In the genomic region with DNA sequence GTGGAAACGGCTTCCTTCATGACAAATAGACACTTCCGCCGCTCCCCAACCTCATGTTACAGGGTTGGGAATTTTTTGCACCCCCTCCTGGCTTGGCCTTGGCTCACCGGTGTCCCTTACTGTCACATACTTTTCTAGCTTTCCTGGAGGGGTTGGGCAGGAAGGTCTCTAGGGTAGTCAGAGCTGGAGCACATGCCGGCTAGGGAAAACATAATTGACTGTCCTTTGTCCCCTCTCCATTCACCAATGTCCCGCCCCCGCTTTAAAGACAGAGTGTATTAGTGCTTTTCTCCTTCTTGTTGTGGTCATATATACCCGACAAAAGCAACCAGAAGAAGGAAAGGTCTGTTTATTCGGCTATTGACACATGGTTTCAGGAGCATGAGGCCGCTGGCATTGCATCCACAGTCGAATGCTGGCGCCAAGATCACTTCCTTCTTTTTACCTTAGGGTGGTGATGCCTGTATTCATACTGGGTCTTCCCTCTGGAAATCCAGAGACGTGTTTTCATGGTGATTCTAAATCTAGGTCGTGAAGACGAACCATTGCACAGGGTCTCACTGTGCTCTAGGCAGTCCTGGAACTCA, we compare ENCODE assay signal across 8 mouse cellular contexts. TPM values are rescaled to one million over a fixed set of nuclear protein-coding genes. Genes with fewer than 3 reads are reported as not detected.
DNase-seq lines count a peak whose midpoint lies in the region; ATAC-seq and TF ChIP-seq lines count a peak whose summit lies in the region.

No protein-coding gene starts in this region.

- no peaks in the 10 kb centered on the region for H3K9me3 ChIP-seq in heart, embryonic 12.5 days (replicated peaks)
- H3K9me3 ChIP-seq in limb, embryonic 15.5 days = no peaks in the 10 kb centered on the region
- H3K9me3 ChIP-seq in midbrain, postnatal 0 days (ENCODE audit: low read length) = no peaks in the 10 kb centered on the region

- peak overlapping the region; percentile 92 for H3K27ac ChIP-seq in heart, embryonic 12.5 days (ENCODE audit: poor library complexity, severe bottlenecking)
- peak overlapping the region; percentile 93 for H3K27ac ChIP-seq in limb, embryonic 15.5 days
- H3K27ac ChIP-seq in midbrain, postnatal 0 days (ENCODE audit: low read depth, low read length) = peak overlapping the region; percentile 85

- peak overlapping the region; percentile 98 for H3K4me3 ChIP-seq in heart, embryonic 12.5 days
- peak overlapping the region; percentile 88 for H3K4me3 ChIP-seq in limb, embryonic 15.5 days
- H3K4me3 ChIP-seq in midbrain, postnatal 0 days (ENCODE audit: low read depth, low read length) = peak overlapping the region; percentile 76

- WGBS in heart, embryonic 12.5 days = 3% methylated on average over 15 of the region's 15 CpGs
- WGBS in limb, embryonic 15.5 days = 3% methylated on average over 15 of the region's 15 CpGs
- 5% methylated on average over 15 of the region's 15 CpGs for WGBS in midbrain, postnatal 0 days

- 0 out of 2 replicates have a peak, but pooled peaks have one; percentile 0 for ATAC-seq in heart, embryonic 12.5 days (ENCODE audit: insufficient number of reproducible peaks, low FRiP score)
- no peak for ATAC-seq in limb, embryonic 15.5 days (ENCODE audit: insufficient number of reproducible peaks, low FRiP score, low TSS enrichment, low read depth)
- ATAC-seq in midbrain, postnatal 0 days (ENCODE audit: low FRiP score) = 0 out of 2 replicates have a peak, but pooled peaks have one; percentile 0

- H3K36me3 ChIP-seq in heart, embryonic 12.5 days = peaks cover 31% of the 10 kb centered on the region
- peaks cover 29% of the 10 kb centered on the region for H3K36me3 ChIP-seq in limb, embryonic 15.5 days
- H3K36me3 ChIP-seq in midbrain, postnatal 0 days (ENCODE audit: insufficient read depth, low read length) = peaks cover 23% of the 10 kb centered on the region

- peaks cover 14% of the 10 kb centered on the region for H3K4me1 ChIP-seq in heart, embryonic 12.5 days (replicated peaks)
- H3K4me1 ChIP-seq in limb, embryonic 15.5 days = peaks cover 18% of the 10 kb centered on the region
- H3K4me1 ChIP-seq in midbrain, postnatal 0 days (ENCODE audit: insufficient read depth, low read length) = 0 out of 2 replicates have a peak, but pooled peaks cover 2% of the 10 kb centered on the region

- no peak for TF ChIP-seq CTCF in midbrain, postnatal 0 days (IDR thresholded peaks at IDR 0.05)

- H3K27me3 ChIP-seq in heart, embryonic 12.5 days (replicated peaks) = no peaks in the 10 kb centered on the region
- H3K27me3 ChIP-seq in limb, embryonic 15.5 days = no peaks in the 10 kb centered on the region
- H3K27me3 ChIP-seq in midbrain, postnatal 0 days (ENCODE audit: insufficient read depth, low read length) = no peaks in the 10 kb centered on the region

- peak overlapping the region; percentile 85 for H3K4me2 ChIP-seq in heart, embryonic 12.5 days
- peak overlapping the region; percentile 72 for H3K4me2 ChIP-seq in limb, embryonic 15.5 days
- peak overlapping the region; percentile 64 for H3K4me2 ChIP-seq in midbrain, postnatal 0 days (ENCODE audit: low read depth, low read length, poor library complexity, severe bottlenecking)

- H3K9ac ChIP-seq in heart, embryonic 12.5 days = peak overlapping the region; percentile 99
- peak overlapping the region; percentile 95 for H3K9ac ChIP-seq in limb, embryonic 15.5 days
- peak overlapping the region; percentile 87 for H3K9ac ChIP-seq in midbrain, postnatal 0 days (replicated peaks; ENCODE audit: low read length, poor library complexity, severe bottlenecking)

- DNase-seq in heart, adult 8-10 months (ENCODE audit: low spot score) = peak; percentile 29
- no peak for DNase-seq in heart, adult 9 months (ENCODE audit: low spot score in 2 of 2)
- DNase-seq in brain, adult 2 months (ENCODE audit: low read depth, low spot score) = peak; percentile 29
- DNase-seq in midbrain, postnatal 0 days (ENCODE audit: low spot score) = peak; percentile 17
- DNase-seq in spleen, adult 12 weeks (ENCODE audit: low spot score) = no peak
- no peak for DNase-seq in gastrocnemius, adult 8-10 months (ENCODE audit: low spot score in 2 of 2)

RNA-seq across cellular contexts. Expression of a gene that starts 1.0 kb away (rescaled TPM):
- 10 to 100 TPM; 19.9 to 23.0 (median 20.6) TPM for total RNA-seq in heart, adult 8-10 months (2022)
- polyA plus RNA-seq in heart, embryonic 12.5 days (2016; fragmentation: Nextera tagmentation; extraction: Ambion mirVana) = 33.3 and 34.1 TPM in 2 replicates
- polyA plus RNA-seq in limb, embryonic 15.5 days (2015; fragmentation: Nextera tagmentation; extraction: Ambion mirVana) = 37.7 and 39.0 TPM in 2 replicates
- 59.7 and 65.3 TPM in 2 replicates for total RNA-seq in midbrain, postnatal 0 days (2014; rRNA removed)
- 67.0 and 68.3 TPM in 2 replicates for polyA plus RNA-seq in midbrain, postnatal 0 days (2015; fragmentation: Nextera tagmentation; extraction: Ambion mirVana)
- 10 to 100 TPM; 19.5 to 22.7 (median 20.3) TPM for total RNA-seq in gastrocnemius, adult 8-10 months (2022)

RNA-seq across cellular contexts. Expression of a gene that starts 4.9 kb away (rescaled TPM):
- total RNA-seq in heart, adult 8-10 months (2022) = under 1 TPM in 2 of 4 experiments, not detected in 2; 0.86 to 0.97 TPM
- polyA plus RNA-seq in heart, embryonic 12.5 days (2016; fragmentation: Nextera tagmentation; extraction: Ambion mirVana) = 6.7 and 7.3 TPM in 2 replicates
- polyA plus RNA-seq in limb, embryonic 15.5 days (2015; fragmentation: Nextera tagmentation; extraction: Ambion mirVana) = 7.6 and 9.9 TPM in 2 replicates
- 14.7 and 33.3 TPM in 2 replicates for total RNA-seq in midbrain, postnatal 0 days (2014; rRNA removed)
- 20.1 and 20.3 TPM in 2 replicates for polyA plus RNA-seq in midbrain, postnatal 0 days (2015; fragmentation: Nextera tagmentation; extraction: Ambion mirVana)
- 1 to 10 TPM in 3 of 4 experiments, not detected in 1; 1.3 to 2.1 (median 2.1) TPM for total RNA-seq in gastrocnemius, adult 8-10 months (2022)

RNA-seq across cellular contexts. Expression of a gene that starts 11.5 kb away (rescaled TPM):
- 1 to 10 TPM in 1 of 4 experiments, not detected in 3; 3.5 TPM for total RNA-seq in heart, adult 8-10 months (2022)
- not detected in 2 replicates for polyA plus RNA-seq in heart, embryonic 12.5 days (2016; fragmentation: Nextera tagmentation; extraction: Ambion mirVana)
- polyA plus RNA-seq in limb, embryonic 15.5 days (2015; fragmentation: Nextera tagmentation; extraction: Ambion mirVana) = 0.51 and 1.1 TPM in 2 replicates
- not detected in 2 replicates for total RNA-seq in midbrain, postnatal 0 days (2014; rRNA removed)
- 0.23 and 0.26 TPM in 2 replicates for polyA plus RNA-seq in midbrain, postnatal 0 days (2015; fragmentation: Nextera tagmentation; extraction: Ambion mirVana)
- not detected for total RNA-seq in gastrocnemius, adult 8-10 months (2022)

RNA-seq across cellular contexts. Expression of a gene that starts 16.9 kb away (rescaled TPM):
- total RNA-seq in heart, adult 8-10 months (2022) = under 1 TPM; 0.22 to 0.55 (median 0.47) TPM
- 0.14 and 0.19 TPM in 2 replicates for polyA plus RNA-seq in heart, embryonic 12.5 days (2016; fragmentation: Nextera tagmentation; extraction: Ambion mirVana)
- polyA plus RNA-seq in limb, embryonic 15.5 days (2015; fragmentation: Nextera tagmentation; extraction: Ambion mirVana) = 0.17 and 0.33 TPM in 2 replicates
- not detected in 2 replicates for total RNA-seq in midbrain, postnatal 0 days (2014; rRNA removed)
- polyA plus RNA-seq in midbrain, postnatal 0 days (2015; fragmentation: Nextera tagmentation; extraction: Ambion mirVana) = 0.22 and 0.41 TPM in 2 replicates
- total RNA-seq in gastrocnemius, adult 8-10 months (2022) = not detected

RNA-seq across cellular contexts. Expression of a gene that starts 21.5 kb away (rescaled TPM):
- total RNA-seq in heart, adult 8-10 months (2022) = 1 to 10 TPM in 2 of 4 experiments, under 1 TPM in 2; 0.38 to 1.9 (median 1.3) TPM
- not detected in 2 replicates for polyA plus RNA-seq in heart, embryonic 12.5 days (2016; fragmentation: Nextera tagmentation; extraction: Ambion mirVana)
- polyA plus RNA-seq in limb, embryonic 15.5 days (2015; fragmentation: Nextera tagmentation; extraction: Ambion mirVana) = not detected in 2 replicates
- not detected in 2 replicates for total RNA-seq in midbrain, postnatal 0 days (2014; rRNA removed)
- polyA plus RNA-seq in midbrain, postnatal 0 days (2015; fragmentation: Nextera tagmentation; extraction: Ambion mirVana) = 0.42 and 0.62 TPM in 2 replicates
- 1 to 10 TPM; 1.3 to 8.8 (median 3.2) TPM for total RNA-seq in gastrocnemius, adult 8-10 months (2022)

Comparison
In these comparisons a context has a peak if more than half of its experiments do, and no peak if none do; other contexts are left out.
1. DNase-seq: peak in heart, adult 8-10 months (single experiment), brain, adult 2 months (single experiment) and midbrain, postnatal 0 days (single experiment); none in heart, adult 9 months (0 of 2), spleen, adult 12 weeks (single experiment) and gastrocnemius, adult 8-10 months (0 of 2).
2. Peak in every context shown above with its lines, with median percentiles within 50 percentile points of each other: H3K27ac ChIP-seq, H3K4me2 ChIP-seq, H3K4me3 ChIP-seq and H3K9ac ChIP-seq.